Mouse (Mus musculus) thymus, postnatal 0 days (tissue): ENCODE measurements at regions not wholly inside any gene's neighbourhood (a gene's known extent, or its start where the extent isn't known, plus 50 kb on each side); places are given as distances from the start of the nearest gene placed in this dataset.
A peak's percentile ranks its signal among the peaks of the same experiment; 100 is the strongest.

Source experiments
- DNase-seq: peaks from one replicate; pipeline ENCODE4 v3.0.0-alpha.2; 2015; ENCODE audit warnings: low spot score

- DNase-seq = peak; percentile 5
Observed at GRCm38 (mm10) chr7:82921722-82922121, 54.6 kb downstream of the Mex3b start.

- DNase-seq = no peak
Observed at GRCm38 (mm10) chr7:82923220-82924071, 56.3 kb downstream of the Mex3b start.

GRCm38 (mm10) chr7:82924092-82924491 is 57.0 kb downstream of the Mex3b start:
- DNase-seq = no peak

GRCm38 (mm10) chr7:82938311-82938710 is 71.2 kb downstream of the Mex3b start:
- no peak for DNase-seq

GRCm38 (mm10) chr7:82939536-82939935 is 72.4 kb downstream of the Mex3b start:
- no peak for DNase-seq

GRCm38 (mm10) chr7:82943376-82943775 is 76.2 kb downstream of the Mex3b start:
- DNase-seq = no peak

- no peak for DNase-seq
Observed at GRCm38 (mm10) chr7:82943797-82944196, 76.7 kb downstream of the Mex3b start.

GRCm38 (mm10) chr7:82949372-82949771 is 82.2 kb downstream of the Mex3b start:
- DNase-seq = no peak

GRCm38 (mm10) chr7:82957208-82957977 is 90.3 kb downstream of the Mex3b start:
- DNase-seq = peak; percentile 74

GRCm38 (mm10) chr7:82970599-82970998 is 103.5 kb downstream of the Mex3b start:
- DNase-seq = no peak

GRCm38 (mm10) chr7:82971244-82971643 is 104.1 kb downstream of the Mex3b start:
- peak; percentile 57 for DNase-seq

- DNase-seq = no peak
Observed at GRCm38 (mm10) chr7:82972214-82973006, 105.3 kb downstream of the Mex3b start.

- DNase-seq = no peak
Observed at GRCm38 (mm10) chr7:82990708-82991107, 123.6 kb downstream of the Mex3b start.

- DNase-seq = no peak
Observed at GRCm38 (mm10) chr7:82993136-82993535, 126.0 kb downstream of the Mex3b start.

- no peak for DNase-seq
Observed at GRCm38 (mm10) chr7:82998848-82999247, 131.7 kb downstream of the Mex3b start.

- DNase-seq = no peak
Observed at GRCm38 (mm10) chr7:83007540-83007939, 140.4 kb downstream of the Mex3b start.

GRCm38 (mm10) chr7:83012145-83012544 is 145.0 kb downstream of the Mex3b start:
- DNase-seq = no peak

GRCm38 (mm10) chr7:83014725-83015690 is 147.9 kb downstream of the Mex3b start:
- no peak for DNase-seq

GRCm38 (mm10) chr7:83015756-83016155 is 148.6 kb downstream of the Mex3b start:
- DNase-seq = no peak

GRCm38 (mm10) chr7:83016566-83016965 is 149.4 kb downstream of the Mex3b start:
- no peak for DNase-seq
